Mouse (Mus musculus) adrenal gland, postnatal 4 days (tissue): ENCODE measurements around the gene Sfmbt2. TPM values are rescaled to one million over a fixed set of nuclear protein-coding genes. Genes with fewer than 3 reads are reported as not detected.
A peak's percentile ranks its signal among the peaks of the same experiment; 100 is the strongest.

Experiments used
- DNase-seq, 2 experiments: peaks; one replicate each; pipeline ENCODE4 v3.0.0; 2021 to 2022; ENCODE audit warnings: low spot score in 2 of 2, mixed read lengths in 2 of 2
- total RNA-seq, 2 experiments: library from RNA; stranded (reverse); gene quantifications; 2 replicates each; pipeline ENCODE4 v1.2.3; 2021

Gene Sfmbt2
- total RNA-seq, 2 experiments from 2014 or later, result 2.3 to 2.9 TPM

DNA sequence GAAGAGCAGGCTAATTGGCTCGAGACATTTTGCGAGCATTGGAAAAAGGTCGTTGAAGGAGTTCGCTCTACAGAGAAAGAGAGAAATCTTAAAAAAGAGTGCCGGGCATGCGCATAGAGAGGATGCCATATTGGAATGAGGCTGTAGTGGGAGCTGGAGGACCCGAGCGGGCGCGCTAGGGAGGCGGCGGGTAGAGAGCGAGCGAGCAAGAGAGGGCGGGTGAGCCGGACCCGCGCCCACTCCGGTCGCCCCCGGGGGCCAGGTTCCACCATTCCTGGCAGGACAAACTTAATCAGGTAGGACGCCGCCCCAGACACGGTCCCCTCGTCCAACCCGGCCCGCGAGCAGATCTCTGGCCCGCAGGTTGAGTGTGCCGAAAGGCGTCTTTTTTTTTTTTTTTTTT is 2.0 kb downstream of the Sfmbt2 start:
- DNase-seq, result peak; percentile 24 to 41

- no peak for DNase-seq
Measured at GRCm38 (mm10) chr2:10372776-10373507, 2.6 kb downstream of the Sfmbt2 start.

DNA sequence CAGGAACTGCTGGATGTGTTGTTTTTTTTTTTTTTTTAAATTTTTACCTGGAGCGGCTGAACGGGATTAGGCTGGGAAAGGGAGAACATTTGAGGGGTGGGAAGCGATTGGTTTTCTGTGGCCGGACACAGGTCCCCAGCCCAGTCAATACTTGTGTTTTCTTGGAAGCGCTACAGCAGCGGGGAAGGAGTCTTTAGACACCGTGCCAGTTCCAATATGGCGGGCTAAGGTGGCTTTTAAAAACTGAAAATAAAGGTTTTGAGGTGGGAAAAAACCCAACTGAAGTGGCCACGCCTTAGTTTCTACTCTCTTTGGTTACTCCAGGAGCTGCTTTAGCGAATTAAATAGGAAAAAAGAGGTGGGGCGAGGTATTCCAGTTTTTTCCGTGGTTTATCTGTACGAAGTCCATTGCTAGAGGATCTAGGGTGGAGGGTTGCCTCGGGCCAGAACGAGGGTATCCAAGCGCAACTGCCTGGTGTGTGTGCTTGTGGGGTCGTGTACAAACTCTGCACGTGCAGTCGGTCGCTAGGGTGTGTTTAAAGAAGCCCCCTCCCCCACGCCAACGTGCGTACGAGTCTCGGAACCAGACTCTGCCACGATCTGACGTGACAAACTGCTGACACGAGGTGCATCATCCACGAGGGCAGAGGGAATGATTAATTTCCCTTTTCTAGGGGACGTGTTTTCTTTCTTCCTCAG is 3.3 kb downstream of the Sfmbt2 start:
- no peak for DNase-seq

DNA sequence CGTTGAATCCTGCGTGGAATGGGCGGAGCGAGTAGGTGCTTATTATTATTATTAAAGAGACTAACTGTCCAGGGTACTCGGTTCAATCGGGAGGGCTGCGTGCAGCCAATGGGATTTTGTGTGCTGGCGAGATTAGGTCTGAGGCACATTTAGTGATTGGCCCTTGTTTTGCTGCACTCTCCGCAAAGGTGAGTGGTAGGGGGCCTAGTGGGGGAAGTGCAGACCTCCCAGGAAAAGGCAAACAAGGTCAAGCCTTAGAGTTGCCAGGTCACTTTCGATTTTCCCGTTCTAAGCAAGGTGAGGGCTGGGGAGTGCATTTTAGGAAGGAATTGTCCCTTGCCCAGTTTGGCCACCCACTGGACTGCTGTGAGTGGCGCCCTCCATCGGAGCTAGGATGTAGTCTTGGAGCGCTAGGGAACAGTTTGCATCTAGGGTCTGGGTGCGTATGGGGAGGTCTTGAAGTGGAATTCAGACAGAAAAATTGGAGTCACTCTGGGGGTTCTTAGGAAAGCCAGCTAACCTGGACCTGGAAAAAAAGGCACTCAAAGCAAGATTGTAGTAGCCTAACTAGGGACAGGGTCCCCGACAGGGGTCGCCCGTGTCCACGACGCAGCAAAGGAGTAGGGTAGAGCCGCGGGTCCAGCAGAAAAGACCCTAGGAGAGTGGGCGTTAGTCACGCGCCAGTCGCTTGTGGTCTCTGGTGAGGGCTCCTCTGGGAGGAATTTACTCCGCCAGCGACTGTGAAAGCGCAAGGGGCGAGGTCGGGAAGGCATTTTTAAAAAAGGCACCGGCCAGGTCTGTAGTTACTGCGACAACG is 4.1 kb downstream of the Sfmbt2 start:
- no peak for DNase-seq

- DNase-seq, result no peak
Measured at GRCm38 (mm10) chr2:10375024-10375372, 4.7 kb downstream of the Sfmbt2 start.

- DNase-seq, result no peak
Measured at GRCm38 (mm10) chr2:10389988-10390387, 19.7 kb downstream of the Sfmbt2 start.

DNA sequence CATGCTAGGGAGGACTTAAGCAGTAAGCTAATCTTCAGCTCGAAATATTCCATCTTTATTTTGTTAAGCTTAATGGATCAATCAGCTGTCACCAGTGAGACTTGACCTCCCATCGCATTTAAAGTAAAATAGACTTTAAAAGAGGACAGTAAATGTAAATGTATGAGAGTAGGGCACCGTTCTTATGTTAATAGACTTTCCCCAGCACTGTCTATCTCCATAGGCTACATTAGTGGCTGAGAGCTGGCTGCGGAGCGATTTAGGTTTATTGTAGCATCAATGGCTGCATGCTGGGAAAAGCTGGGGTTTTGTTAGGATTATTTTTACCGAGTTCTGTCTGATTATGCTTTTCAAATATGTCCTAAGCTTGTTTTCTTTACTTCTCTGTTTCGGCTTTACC is 20.5 kb downstream of the Sfmbt2 start:
- DNase-seq, result no peak

DNA sequence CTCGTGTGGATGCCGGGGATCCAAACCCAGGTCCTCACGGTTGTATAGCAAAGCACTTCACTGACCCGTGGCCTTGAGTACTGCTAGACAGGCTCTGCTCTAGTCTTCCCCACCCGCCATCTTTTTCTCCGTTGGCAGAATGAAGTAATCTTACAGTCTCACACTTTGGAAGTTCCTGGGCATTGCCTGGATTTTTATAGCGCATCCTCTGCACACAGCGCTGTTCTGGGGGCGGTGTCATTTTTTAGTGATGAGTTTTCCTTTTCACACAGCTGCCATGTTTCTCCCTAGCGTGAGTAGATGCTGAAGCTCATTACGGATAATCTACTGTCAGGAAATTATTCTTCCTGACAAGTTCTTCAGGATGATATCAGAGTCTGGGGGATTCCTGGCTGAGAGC is 24.8 kb downstream of the Sfmbt2 start:
- DNase-seq, result no peak

- no peak for DNase-seq
Measured at GRCm38 (mm10) chr2:10397790-10398189, 27.5 kb downstream of the Sfmbt2 start.

- no peak for DNase-seq
Measured at GRCm38 (mm10) chr2:10406151-10406550, 35.8 kb downstream of the Sfmbt2 start.

GRCm38 (mm10) chr2:10409422-10409821 is 39.1 kb downstream of the Sfmbt2 start:
- DNase-seq, result no peak

DNA sequence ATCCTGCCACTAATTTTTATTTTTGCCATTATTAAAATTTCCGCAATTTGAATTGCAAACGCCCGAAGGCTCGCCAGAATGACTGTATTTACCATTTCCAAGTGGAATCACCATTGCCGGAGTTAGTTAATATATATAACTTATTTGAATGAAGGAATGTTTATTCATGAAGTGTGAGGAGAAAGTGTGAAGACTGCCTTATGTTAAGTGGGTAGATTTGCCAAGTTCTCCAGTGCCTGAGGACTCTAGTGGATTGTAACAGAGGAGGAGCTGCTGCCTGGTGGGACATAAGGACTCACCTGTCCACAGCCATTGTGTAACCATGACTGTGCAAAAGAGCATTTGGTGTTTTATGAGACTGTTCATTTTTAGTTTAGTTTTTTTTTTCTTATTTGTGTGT is 39.8 kb downstream of the Sfmbt2 start:
- no peak for DNase-seq

DNA sequence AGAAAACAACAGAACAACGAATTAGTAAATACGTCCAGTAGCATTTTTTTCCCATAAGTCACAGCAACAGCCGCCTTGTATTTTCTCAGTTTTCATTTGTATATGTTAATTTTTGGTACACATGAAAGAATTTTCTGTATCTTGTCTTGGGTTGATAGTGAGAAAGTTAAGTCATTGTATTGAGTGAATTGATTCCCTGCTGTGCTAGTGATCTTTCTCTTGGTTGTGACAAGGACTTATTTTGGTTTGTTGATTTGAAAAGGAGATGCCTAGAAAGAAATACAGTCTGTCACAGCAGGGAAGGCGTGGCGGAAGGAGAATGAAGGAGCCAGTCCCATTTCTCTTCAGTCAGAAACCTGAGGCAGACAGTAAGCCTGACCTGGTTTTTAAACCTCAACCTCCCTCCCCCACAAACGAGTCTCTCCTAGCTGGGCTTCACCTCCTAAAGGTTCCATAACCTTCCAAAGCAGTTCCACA is 50.7 kb downstream of the Sfmbt2 start:
- no peak for DNase-seq

GRCm38 (mm10) chr2:10437290-10437689 is 67.0 kb downstream of the Sfmbt2 start:
- no peak for DNase-seq

DNA sequence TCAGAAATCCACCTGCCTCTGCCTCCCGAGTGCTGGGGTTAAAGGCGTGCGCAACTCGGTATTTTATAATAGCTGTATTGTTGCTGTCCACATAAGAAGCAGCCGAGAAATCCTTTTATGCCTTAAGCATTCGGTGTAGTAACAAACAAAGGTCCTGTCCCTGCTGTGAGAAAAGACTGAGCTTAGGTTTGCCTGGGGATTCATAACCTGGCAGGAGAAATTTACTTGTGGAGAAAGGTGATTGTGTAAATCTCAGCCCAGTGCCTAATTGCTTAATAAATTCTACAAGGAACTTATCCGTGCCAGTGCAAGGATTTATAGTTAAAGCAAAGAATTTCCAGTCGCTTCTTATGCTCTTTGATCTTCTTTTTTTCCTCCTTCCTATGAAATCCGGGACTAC is 71.5 kb downstream of the Sfmbt2 start:
- DNase-seq, result no peak

DNA sequence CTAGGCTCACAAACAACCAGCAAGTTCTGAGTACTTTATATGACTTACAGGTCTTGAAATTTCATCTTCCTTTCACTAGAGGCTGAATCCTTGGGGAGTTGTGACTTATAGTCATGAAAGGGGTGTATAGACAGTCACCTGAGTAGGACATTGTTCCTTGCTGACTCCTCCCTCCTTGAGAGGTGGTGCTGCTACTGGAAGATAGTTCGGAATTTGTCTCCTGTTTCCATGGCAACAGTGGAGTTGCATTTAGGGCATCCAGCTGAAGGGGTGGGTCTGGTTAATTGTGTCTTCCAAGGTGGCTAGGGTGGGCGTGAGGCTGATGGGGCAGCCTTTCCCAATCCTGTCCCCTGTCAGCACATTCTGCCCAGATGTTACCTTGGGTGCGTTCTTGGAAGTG is 83.3 kb downstream of the Sfmbt2 start:
- DNase-seq, result no peak

DNA sequence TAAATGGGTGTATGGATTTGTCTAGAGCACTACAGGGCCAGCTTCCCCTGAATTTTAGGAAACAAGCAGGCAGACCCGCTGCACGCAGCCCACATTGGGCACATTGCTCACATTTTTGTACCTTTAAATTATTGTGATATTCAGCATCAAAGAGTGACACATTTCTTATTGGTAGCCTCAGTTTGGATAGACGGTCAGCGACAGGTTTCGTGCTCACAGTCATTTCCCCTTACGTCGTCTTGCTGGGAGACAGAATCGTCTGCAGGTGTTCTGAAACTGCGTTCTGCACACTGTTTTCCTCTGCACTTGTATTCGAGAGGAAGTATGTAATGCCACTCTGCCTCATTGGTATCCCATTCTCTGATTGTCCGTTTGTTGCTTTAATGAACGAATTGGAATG is 88.0 kb downstream of the Sfmbt2 start:
- no peak for DNase-seq

DNA sequence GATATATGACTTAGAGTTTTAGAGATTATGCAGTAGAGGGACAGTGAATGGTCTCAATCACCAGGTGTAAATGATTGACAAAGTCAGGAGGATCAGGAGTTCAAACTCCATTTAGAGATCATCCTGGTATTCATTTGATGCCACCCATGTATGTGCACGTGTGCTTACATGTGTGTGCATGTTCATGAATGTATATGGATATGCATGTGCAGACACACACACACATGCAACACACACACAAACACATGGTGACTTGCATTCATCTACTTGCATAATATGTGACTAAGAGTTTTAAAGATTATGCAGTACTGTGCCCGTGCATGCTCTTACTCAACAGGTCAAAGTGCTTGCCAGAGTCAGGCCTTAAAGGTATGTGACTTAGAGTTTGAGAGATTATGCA is 146.2 kb downstream of the Sfmbt2 start:
- no peak for DNase-seq

DNA sequence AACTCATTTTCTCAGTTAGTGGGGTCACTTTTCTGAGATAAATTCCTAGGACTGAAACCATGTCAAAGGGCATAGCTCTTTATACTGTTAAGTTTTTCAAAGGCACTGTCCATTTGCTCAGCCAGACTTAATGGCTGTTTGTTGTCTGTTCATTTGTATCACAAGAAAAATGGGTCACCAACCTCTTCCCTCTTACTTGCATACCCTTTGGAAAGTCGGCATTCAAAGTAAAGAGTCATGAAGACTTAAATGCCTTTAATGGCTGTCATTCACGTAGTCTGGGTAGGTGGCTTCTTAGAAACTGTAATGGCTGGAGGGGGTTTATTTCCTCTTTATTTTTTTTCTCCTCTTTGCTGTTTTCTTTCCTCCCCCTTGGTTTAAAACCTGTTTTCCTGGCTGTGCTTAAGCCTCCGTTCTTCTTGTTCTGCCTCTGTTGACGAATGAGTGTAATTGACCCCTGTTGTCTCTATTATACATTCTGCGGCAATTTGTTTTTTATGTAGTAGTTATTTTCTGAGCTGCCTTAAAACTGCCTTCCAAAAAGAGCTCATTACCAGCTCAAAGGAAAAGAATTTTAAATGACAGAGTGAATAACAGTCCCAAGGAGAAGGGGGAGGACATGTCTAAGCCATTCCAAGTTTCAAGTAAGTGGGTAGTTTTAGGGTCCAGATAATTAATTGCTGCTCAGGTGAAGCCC is 151.6 kb downstream of the Sfmbt2 start:
- no peak for DNase-seq

GRCm38 (mm10) chr2:10525622-10526021 is 155.3 kb downstream of the Sfmbt2 start:
- DNase-seq, result no peak

- no peak for DNase-seq
Measured at GRCm38 (mm10) chr2:10541762-10542161, 171.5 kb downstream of the Sfmbt2 start.
